Mouse (Mus musculus) testis, adult 2 months (tissue): Measurements from ENCODE around the gene Agps.

ENCODE experiments used
- CTCF ChIP-seq: fragments of 200-500 bp; IDR thresholded peaks from 2 replicates; pipeline ENCODE4 v1.5.1; 2012; ENCODE audit warnings: low read depth, mild to moderate bottlenecking, inconsistent platforms, low read length, moderate library complexity; ENCODE audit not compliant: control insufficient read depth, insufficient read depth, insufficient replicate concordance
- POLR2A ChIP-seq: fragments of 200-500 bp; IDR thresholded peaks from 2 replicates; pipeline ENCODE4 v1.6.1; 2012; ENCODE audit warnings: low read depth, mild to moderate bottlenecking, inconsistent platforms, low read length, moderate library complexity; ENCODE audit not compliant: control insufficient read depth

DNA sequence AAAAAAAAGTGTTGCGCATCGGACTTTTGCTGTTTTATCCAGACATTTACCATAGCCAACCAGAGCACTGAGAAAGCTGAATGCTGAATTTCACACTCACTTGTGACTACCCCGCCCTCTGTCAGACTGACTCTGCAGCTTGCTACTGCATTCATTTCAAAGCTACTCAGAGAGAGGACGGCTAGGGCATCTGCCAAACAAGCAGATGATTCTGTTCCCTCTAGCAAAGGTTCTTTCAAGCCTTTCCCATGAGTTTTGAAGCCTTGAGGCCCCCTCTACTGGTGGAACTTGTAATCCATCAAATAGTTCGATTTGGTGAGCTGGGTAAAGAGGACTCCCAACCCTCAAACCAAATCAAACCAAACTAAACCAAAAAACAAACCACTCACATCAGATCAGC, 133.0 kb downstream of the Agps start:
- TF ChIP-seq POLR2A (no peak), CTCF (no peak)
